Mouse (Mus musculus) Patski (cell line): Measurements from ENCODE around the gene Plet1. TPM values are rescaled to one million over a fixed set of nuclear protein-coding genes. Genes with fewer than 3 reads are reported as not detected.

Experiments
- ATAC-seq: fragments of 100-300 bp; one replicate; pipeline ENCODE4 v1.8.0; 2021
- CTCF ChIA-PET: fragments of 350-600 bp; sonication (Branson Sonifier 250); formaldehyde crosslinking; loops from one replicate; lab custom pipeline; 2022; ENCODE audit warnings: inconsistent platforms; lab: Charles Lee
- POLR2A ChIA-PET: fragments of 350-600 bp; sonication (Branson Sonifier 250); formaldehyde crosslinking; loops from one replicate; lab custom pipeline; 2022; ENCODE audit warnings: antibody characterized with exemption, inconsistent platforms; lab: Charles Lee
- DNase-seq: peaks from one replicate; pipeline ENCODE4 v3.0.0-alpha.2; 2011; ENCODE audit warnings: low read depth, low spot score
- H3K27me3 ChIP-seq: fragments of 371-371 bp; one replicate; pipeline ENCODE4 v1.5.1; 2021
- CTCF ChIP-seq: fragments of 100-300 bp; IDR thresholded peaks from one replicate; pipeline ENCODE4 v1.5.1; 2021
- in situ Hi-C: fragments of 300-500 bp; cut with MboI; formaldehyde crosslinking; loops from 3 replicates; pipeline ENCODE4 v1.11.1; 2018; ENCODE audit warnings: low pct_unique_long_range_greater_than_20kb, mixed read lengths
- polyA plus RNA-seq: library from polyadenylated mRNA; unstranded; gene quantifications from one replicate; pipeline ENCODE4 v1.2.3, GENCODE M21; 2021

The Plet1 gene
- polyA plus RNA-seq, 1 experiment from 2014 or later: 0.08 TPM

DNA sequence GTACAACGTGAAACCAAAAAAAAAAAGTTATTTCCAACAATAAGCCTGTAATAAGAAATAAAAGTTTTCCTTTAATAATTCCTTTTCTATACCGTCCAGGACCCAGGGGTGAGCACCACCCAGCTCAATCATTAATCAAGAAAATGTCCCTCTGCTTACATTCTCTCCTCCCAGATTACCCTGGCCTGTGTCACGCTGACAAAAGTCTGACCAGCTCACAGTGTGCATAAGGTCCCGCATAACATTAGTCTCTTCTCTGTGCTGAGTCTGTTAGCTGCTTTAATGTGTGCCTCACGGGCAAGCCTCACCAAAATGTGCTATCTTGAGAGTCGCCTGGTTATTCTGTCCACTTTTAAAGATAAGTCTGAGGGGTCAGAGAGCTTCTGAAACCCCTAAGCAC lies 11.1 kb downstream of the Plet1 start:
- TF ChIP-seq CTCF: no peak
- no peaks in the 10 kb centered on the region for H3K27me3 ChIP-seq
- ATAC-seq (no peak), DNase-seq (no peak)
- in situ Hi-C loops: no loop called here
- POLR2A ChIA-PET: interaction anchor here (0.7 kb wide), 1 partner anchor 377 kb away, joined by 5 read pairs; no protein-coding TSS in a partner anchor
- CTCF ChIA-PET: interaction anchor here (0.8 to 1.3 kb wide), 2 partner anchors 9 to 90 kb away, joined by 3 to 4 read pairs; no protein-coding TSS in a partner anchor

DNA sequence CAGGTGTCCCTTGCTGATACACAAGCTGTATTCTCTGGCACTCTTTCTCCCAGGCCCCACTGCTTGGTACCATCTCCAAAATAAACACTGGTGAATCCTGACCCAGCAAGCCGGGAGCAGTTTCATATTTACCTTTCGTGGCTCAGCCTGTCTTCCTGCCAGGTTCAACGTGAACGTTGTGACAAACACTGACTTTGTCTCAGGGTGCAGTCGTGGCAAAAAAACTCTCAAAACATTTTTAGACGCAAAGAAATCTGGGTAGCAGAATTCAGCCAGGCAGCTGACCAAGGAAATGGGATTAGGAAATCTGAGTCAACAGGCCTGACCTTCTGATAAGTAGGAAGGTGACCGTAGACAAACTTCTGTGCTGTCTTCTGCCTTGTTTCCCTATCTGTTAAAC lies 13.2 kb downstream of the Plet1 start:
- in situ Hi-C loops: no loop called here
- DNase-seq (no peak), ATAC-seq (no peak)
- ChIA-PET POLR2A (interaction anchor here (1.1 kb wide), 1 partner anchor 10 kb away, joined by 3 read pairs; no protein-coding TSS in a partner anchor), CTCF (interaction anchor here (0.7 to 1.6 kb wide), 5 partner anchors 10 to 38 kb away, joined by 3 to 4 read pairs (median 3); no protein-coding TSS in a partner anchor)
- H3K27me3 ChIP-seq: no peaks in the 10 kb centered on the region
- no peak for TF ChIP-seq CTCF

DNA sequence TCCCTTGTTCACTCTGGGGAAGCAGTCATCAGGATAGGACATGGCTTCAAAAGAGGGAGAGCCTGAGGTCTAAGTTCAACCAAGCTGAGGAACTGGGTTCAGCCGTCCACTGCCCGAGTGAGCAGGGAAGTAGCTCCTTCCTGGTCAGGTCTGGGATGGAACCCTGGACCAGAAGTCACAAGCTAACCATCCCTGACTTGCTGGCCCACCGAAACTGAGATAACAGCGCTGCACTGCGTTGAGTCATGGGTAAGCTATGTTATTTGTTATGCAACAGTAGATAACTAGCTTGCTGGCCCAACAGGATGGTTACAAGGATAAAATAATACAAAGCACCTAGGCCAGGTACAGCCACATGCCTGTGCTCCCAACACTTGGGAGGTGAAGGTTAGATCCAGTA lies 21.1 kb downstream of the Plet1 start:
- no peak for TF ChIP-seq CTCF
- no peak for ATAC-seq
- H3K27me3 ChIP-seq: no peaks in the 10 kb centered on the region
- ChIA-PET POLR2A (no interaction called here), CTCF (interaction anchor here (1.2 to 4.2 kb wide), 3 partner anchors 13 to 64 kb away, joined by 4 to 18 read pairs (median 4); partner anchors contain the start of gene Pts)
- in situ Hi-C loops: no loop called here
- no peak for DNase-seq

DNA sequence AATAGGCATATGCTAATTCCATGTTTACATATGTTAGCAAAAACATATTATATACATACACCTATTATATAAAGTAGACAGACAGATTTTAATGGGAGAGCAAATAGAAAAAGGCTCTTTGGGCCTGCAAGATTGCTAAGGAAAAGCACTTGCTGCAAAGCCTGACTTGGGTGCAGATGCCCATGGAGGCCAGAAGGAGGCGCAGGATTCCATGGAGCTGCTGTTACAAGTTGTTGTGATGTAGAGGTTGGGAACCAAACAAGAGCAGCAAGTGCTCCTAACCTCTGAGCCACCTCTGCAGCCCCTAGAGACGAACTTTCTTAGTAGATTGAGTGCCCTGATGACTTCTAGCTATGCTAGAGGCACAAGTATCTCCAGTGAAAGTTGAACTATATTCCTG lies 24.5 kb downstream of the Plet1 start:
- TF ChIP-seq CTCF: peak; percentile 71
- ChIA-PET POLR2A (interaction anchor here (0.9 kb wide), 1 partner anchor 8 kb away, joined by 3 read pairs; no protein-coding TSS in a partner anchor), CTCF (interaction anchor here (1.1 to 4.2 kb wide), 4 partner anchors 9 to 55 kb away, joined by 3 to 19 read pairs (median 5); partner anchors contain the start of gene Pts)
- no peaks in the 10 kb centered on the region for H3K27me3 ChIP-seq
- no peak for DNase-seq
- no peak for ATAC-seq
- in situ Hi-C loops: no loop called here

DNA sequence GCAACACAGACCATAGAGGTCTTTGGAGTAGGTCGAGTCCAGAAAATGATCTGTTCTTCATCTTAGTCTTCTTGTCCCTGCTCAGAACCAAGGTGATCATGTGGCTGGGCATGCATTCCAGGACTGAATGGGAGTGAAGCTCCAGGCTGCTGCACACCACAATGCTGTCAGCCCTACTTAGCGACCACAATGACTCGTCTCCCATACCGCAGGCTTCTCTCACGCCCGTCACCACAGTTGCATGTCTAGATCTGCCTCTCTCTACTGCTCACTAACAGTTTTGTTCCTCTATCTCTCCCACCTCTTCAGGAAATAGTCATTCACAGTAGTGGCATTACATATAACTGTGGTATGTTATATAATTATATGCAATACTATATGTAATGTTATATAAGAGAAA lies 26.4 kb downstream of the Plet1 start:
- no peaks in the 10 kb centered on the region for H3K27me3 ChIP-seq
- TF ChIP-seq CTCF: no peak
- no peak for ATAC-seq
- no peak for DNase-seq
- in situ Hi-C loops: loop anchor here (10.0 kb wide), 1 partner anchor 186 kb away; no protein-coding TSS in a partner anchor
- ChIA-PET CTCF (no interaction called here), POLR2A (no interaction called here)

DNA sequence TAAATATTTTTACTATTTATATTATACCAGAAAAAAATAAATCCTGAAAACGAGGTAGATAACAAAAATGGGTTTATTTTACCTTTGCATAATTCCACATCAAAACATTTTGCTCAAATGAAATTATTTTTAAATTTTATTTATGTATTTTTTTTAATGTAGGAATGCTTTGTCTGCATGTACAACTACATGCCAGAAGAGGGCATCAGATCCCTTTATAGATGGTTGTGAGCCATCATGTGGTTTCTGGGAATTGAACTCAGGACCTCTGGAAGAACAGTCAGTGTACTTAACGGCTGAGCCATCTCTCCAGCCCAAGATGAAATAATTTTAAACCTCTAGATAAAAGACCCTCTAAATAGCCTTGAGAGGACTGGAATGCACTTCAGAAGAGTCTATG lies 27.2 kb downstream of the Plet1 start:
- in situ Hi-C loops: loop anchor here (10.0 kb wide), 1 partner anchor 187 kb away; no protein-coding TSS in a partner anchor
- ATAC-seq (no peak), DNase-seq (no peak)

DNA sequence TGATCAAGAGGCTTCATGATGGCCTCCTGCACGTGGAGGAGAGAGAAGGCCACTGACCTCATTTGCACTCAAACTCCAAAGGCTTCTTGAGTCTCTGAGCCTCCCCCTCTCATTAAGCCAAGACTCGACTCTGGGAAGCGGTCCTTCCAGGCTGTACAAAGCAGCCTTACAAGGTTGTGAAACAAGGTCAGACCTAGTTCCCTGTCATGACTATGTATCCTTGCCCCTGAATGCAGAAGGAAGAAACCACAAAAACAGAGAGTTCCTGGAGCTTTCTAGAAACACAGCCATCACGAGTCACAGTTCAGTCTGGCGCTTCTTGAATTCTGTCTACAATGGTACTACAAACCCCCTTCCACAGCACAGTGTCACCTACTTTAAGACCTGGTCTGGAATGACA lies 28.2 kb downstream of the Plet1 start:
- POLR2A ChIA-PET: no interaction called here
- CTCF ChIA-PET: interaction anchor here (1.4 to 2.2 kb wide), 2 partner anchors 14 to 70 kb away, joined by 3 to 6 read pairs; no protein-coding TSS in a partner anchor
- DNase-seq (no peak), ATAC-seq (no peak)
- H3K27me3 ChIP-seq: no peaks in the 10 kb centered on the region
- TF ChIP-seq CTCF: no peak
- in situ Hi-C loops: loop anchor here (10.0 kb wide), 1 partner anchor 188 kb away; no protein-coding TSS in a partner anchor

More for the DNA sequence above, 27.2 kb downstream of the Plet1 start:
- ChIA-PET CTCF (interaction anchor here (1.4 kb wide), 1 partner anchor 13 kb away, joined by 3 read pairs; no protein-coding TSS in a partner anchor), POLR2A (no interaction called here)
- H3K27me3 ChIP-seq: no peaks in the 10 kb centered on the region
- peak; percentile 51 for TF ChIP-seq CTCF

DNA sequence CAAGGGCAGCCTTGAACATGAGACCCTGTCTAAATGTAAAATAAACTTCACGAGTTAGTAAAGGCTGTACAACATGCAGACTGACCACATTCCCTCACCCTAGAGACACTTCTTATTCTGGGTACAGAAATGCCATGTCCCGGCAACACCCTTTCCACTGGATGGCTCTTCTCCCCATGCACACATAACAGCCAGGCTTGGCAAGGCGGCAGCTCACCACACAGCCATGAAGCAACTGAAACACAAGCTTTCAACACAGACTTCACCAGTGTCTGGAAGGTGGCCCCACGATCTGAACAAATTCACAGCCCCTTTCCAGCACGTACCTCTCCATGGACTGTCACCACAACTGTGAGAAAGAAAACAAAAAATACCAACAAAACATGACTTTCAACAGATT lies 30.6 kb downstream of the Plet1 start:
- TF ChIP-seq CTCF: no peak
- in situ Hi-C loops: loop anchor here (5.0 to 10.0 kb wide), 3 partner anchors 68 to 1033 kb away; no protein-coding TSS in a partner anchor
- DNase-seq (no peak), ATAC-seq (no peak)
- CTCF ChIA-PET: interaction anchor here (1.1 to 1.4 kb wide), 4 partner anchors 39 to 81 kb away, joined by 3 to 4 read pairs (median 4); no protein-coding TSS in a partner anchor
- no peaks in the 10 kb centered on the region for H3K27me3 ChIP-seq
- POLR2A ChIA-PET: interaction anchor here (0.5 to 1.5 kb wide), 2 partner anchors 13 to 104 kb away, joined by 3 to 10 read pairs; no protein-coding TSS in a partner anchor

DNA sequence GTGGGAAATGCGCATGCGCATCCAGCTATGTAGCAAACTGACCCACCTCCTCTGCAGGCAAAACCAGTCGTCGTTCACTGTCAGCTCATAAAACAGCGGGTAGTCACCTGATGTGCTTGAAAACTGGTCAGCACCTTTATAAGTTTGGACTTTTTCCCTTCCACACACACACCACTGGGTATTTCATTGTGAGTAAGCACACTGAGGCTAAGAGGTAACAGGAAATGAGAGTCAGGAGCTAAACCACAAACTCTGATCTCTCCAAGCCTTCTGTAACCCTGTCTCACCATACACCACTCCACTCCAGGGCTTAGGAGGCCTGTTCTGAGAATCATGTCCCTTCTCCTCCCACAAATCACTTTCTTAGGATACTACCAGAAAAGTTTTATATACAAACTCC lies 31.3 kb downstream of the Plet1 start:
- CTCF ChIA-PET: interaction anchor here (1.1 to 1.4 kb wide), 4 partner anchors 40 to 82 kb away, joined by 3 to 4 read pairs (median 4); no protein-coding TSS in a partner anchor
- no peak for DNase-seq
- POLR2A ChIA-PET: interaction anchor here (0.5 to 1.5 kb wide), 3 partner anchors 13 to 854 kb away, joined by 3 to 10 read pairs (median 3); no protein-coding TSS in a partner anchor
- no peak for TF ChIP-seq CTCF
- no peaks in the 10 kb centered on the region for H3K27me3 ChIP-seq
- in situ Hi-C loops: loop anchor here (5.0 to 10.0 kb wide), 3 partner anchors 68 to 1033 kb away; no protein-coding TSS in a partner anchor
- ATAC-seq: no peak

DNA sequence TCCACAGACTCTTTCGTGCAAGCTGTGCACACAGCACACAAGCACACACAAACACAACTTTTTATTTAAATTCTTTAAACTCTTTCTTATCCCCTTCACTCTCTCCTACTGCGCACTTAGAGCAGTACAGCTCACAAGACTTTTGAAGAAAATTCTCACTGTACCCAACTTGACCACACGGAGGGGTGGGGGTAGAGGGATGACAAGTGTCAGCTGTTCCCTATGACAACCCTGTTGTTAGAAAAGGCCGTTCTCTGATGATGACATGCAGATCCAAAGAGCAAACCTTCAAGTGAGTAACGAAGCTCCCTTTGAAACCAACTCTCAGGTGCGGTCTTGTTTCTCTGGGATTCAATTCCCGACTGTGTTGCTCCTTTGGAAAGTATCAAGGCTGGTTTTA lies 33.5 kb downstream of the Plet1 start:
- no peak for DNase-seq
- in situ Hi-C loops: loop anchor here (5.0 to 10.0 kb wide), 3 partner anchors 71 to 1036 kb away; no protein-coding TSS in a partner anchor
- POLR2A ChIA-PET: interaction anchor here (1.0 to 1.6 kb wide), 4 partner anchors 63 to 84 kb away, joined by 3 to 4 read pairs (median 3); no protein-coding TSS in a partner anchor

More for the DNA sequence above, 33.5 kb downstream of the Plet1 start:
- H3K27me3 ChIP-seq: no peaks in the 10 kb centered on the region
- no peak for TF ChIP-seq CTCF
- ATAC-seq: peak; percentile 23
- CTCF ChIA-PET: interaction anchor here (0.8 to 3.5 kb wide), 30 partner anchors 9 to 1057 kb away, joined by 3 to 69 read pairs (median 6); partner anchors contain the start of genes Plet1, Sdhd and Timm8b
